Mouse (Mus musculus) embryonic fibroblast, embryonic 13.5 days (primary cell): ENCODE measurements around the gene Gtf2e1.

Experiments
- CTCF ChIP-seq: IDR thresholded peaks from 2 replicates; pipeline ENCODE4 v1.5.1; 2011; ENCODE audit warnings: mild to moderate bottlenecking, control low read depth, low read length, moderate library complexity, borderline replicate concordance; ENCODE audit not compliant: insufficient read depth
- POLR2A ChIP-seq: IDR thresholded peaks from 2 replicates; pipeline ENCODE4 v1.6.1; 2011; ENCODE audit warnings: low read depth, mild to moderate bottlenecking, control low read depth, low read length, moderate library complexity

DNA sequence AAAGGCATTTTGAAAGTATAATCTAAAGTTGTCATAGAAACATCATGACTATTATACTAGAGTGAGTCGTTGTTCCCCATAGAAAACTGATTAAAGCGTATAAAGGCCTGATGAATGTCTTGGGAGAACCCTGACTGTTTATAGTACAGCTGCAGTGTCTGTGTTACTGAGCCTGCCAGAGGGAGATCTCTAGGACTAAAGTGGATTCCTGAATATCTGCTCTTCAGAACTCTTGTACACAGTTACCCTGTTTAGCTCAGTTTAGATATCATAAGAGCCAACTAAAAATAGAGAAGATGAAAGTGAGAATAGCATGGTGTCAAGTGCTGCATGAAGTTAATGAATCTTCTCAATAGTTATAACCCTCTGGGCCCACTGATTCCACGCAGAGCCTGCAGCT lies 10.7 kb upstream of the Gtf2e1 start:
- TF ChIP-seq CTCF: no peak
- no peak for TF ChIP-seq POLR2A
